Mouse (Mus musculus): ENCODE data around the gene Gm10300.

Gm10300 gene

GRCm38 (mm10) chr4:132074077-132074932 is at the start of gene Gm10300:
TSS of gene Gm10300 (plus strand) at chr4:132074697.
- peak; percentile 54 for DNase-seq

- DNase-seq, result no peak
Measured at GRCm38 (mm10) chr4:132025264-132025663, 49.2 kb upstream of the Gm10300 start.

- DNase-seq, result no peak
Measured at GRCm38 (mm10) chr4:132025738-132026527, 48.6 kb upstream of the Gm10300 start.

GRCm38 (mm10) chr4:132027167-132027566 is 47.3 kb upstream of the Gm10300 start:
- no peak for DNase-seq

- no peak for DNase-seq
Measured at GRCm38 (mm10) chr4:132027806-132028205, 46.7 kb upstream of the Gm10300 start.

- DNase-seq, result no peak
Measured at GRCm38 (mm10) chr4:132029851-132030741, 44.4 kb upstream of the Gm10300 start.

- peak; percentile 31 for DNase-seq
Measured at GRCm38 (mm10) chr4:132033183-132033582, 41.3 kb upstream of the Gm10300 start.

GRCm38 (mm10) chr4:132034242-132034641 is 40.3 kb upstream of the Gm10300 start:
- no peak for DNase-seq

GRCm38 (mm10) chr4:132037137-132037536 is 37.4 kb upstream of the Gm10300 start:
- no peak for DNase-seq

GRCm38 (mm10) chr4:132037991-132038390 is 36.5 kb upstream of the Gm10300 start:
- no peak for DNase-seq

- DNase-seq, result no peak
Measured at GRCm38 (mm10) chr4:132038809-132039208, 35.7 kb upstream of the Gm10300 start.

- peak; percentile 47 for DNase-seq
Measured at GRCm38 (mm10) chr4:132039521-132039920, 35.0 kb upstream of the Gm10300 start.

- peak; percentile 57 for DNase-seq
Measured at GRCm38 (mm10) chr4:132039975-132040645, 34.4 kb upstream of the Gm10300 start.

- no peak for DNase-seq
Measured at GRCm38 (mm10) chr4:132041471-132042332, 32.8 kb upstream of the Gm10300 start.

GRCm38 (mm10) chr4:132043726-132044125 is 30.8 kb upstream of the Gm10300 start:
- DNase-seq, result no peak

- peak; percentile 61 for DNase-seq
Measured at GRCm38 (mm10) chr4:132048011-132048991, 26.2 kb upstream of the Gm10300 start.

GRCm38 (mm10) chr4:132048995-132049404 is 25.5 kb upstream of the Gm10300 start:
- DNase-seq, result peak; percentile 90

GRCm38 (mm10) chr4:132049549-132050200 is 24.8 kb upstream of the Gm10300 start:
- DNase-seq, result no peak
